Mouse (Mus musculus): ENCODE results near the gene Ddx58. TPM values are rescaled to one million over a fixed set of nuclear protein-coding genes. Genes with fewer than 3 reads are reported as not detected.
A peak's percentile ranks its signal among the peaks of the same experiment; 100 is the strongest.

The Ddx58 gene
- polyA plus RNA-seq (2011; ENCODE audit: insufficient read depth, insufficient read length, low read depth, missing spikeins), result 43.6 and 45.1 TPM in 2 replicates

DNA sequence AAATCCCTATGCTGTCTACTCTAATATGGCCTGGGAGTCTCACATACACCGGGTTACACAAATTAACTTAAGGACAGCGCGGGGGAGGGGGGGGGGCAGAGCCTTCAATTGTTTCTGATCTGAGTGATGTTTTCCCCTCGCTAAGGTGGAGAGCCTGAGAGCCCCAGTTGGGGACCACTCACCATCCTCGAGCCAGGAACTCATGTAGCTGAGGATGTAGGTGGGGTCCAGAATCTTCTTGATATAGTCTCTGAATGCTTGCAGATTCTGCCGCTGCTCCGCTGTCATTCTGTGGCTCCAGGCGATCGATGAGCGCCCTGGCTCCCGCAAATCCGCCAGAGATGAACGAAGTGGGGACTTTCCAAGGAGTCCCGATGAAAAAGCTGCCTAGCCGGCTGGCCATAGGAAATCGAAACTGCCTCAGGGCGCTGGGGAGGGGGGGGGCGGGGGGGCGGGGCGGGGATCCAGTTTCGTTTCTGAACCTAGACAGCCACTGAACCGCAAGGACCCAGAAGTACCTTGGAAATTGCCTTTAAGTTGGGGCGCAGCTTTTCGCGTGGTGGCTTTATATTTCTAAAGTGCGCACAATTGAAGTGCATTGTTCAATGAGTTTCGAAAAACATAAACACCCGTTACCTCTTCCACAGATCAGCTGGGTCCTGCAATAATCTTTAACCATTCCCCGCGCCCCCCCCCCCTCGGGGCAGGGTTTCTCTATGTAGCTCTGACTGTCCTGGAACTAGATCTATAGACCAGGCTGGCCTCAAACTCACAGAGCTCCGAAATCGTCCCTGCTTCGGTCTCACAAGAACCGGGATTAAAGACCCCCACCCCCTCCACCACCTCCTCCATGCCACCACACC, at the start of gene Ddx58:
Gene Ddx58, minus strand, starts transcription at position 420 of the 863 bp plus-strand sequence.
- H3K9me3 ChIP-seq (replicated peaks; ENCODE audit: control insufficient read depth, insufficient read depth, low read length, poor library complexity, severe bottlenecking), result no peaks in the 10 kb centered on the region
- peak within 1 kb of the TSS; percentile 55 for H3K27ac ChIP-seq (ENCODE audit: insufficient read depth, low read length)
- peak within 1 kb of the TSS; percentile 25 for H3K9ac ChIP-seq (ENCODE audit: low read depth, poor library complexity, severe bottlenecking)
- TF ChIP-seq POLR2A (IDR thresholded peaks at IDR 0.05; ENCODE audit: insufficient read depth, low read length) (no peak), CTCF (IDR thresholded peaks at IDR 0.05; ENCODE audit: low read depth, low read length) (no peak), EP300 (IDR thresholded peaks at IDR 0.05; ENCODE audit: insufficient read depth, low read depth, low read length) (no peak)
- no peaks in the 10 kb centered on the region for H3K27me3 ChIP-seq (ENCODE audit: control insufficient read depth, insufficient read depth, low read length, poor library complexity, severe bottlenecking)
- H3K4me1 ChIP-seq (ENCODE audit: control insufficient read depth, insufficient read depth, low read length), result no peaks in the 10 kb centered on the region
- H3K36me3 ChIP-seq (ENCODE audit: control insufficient read depth, insufficient read depth, low read length, poor library complexity, severe bottlenecking), result no peaks in the 10 kb centered on the region
- H3K4me3 ChIP-seq (ENCODE audit: low read depth, low read length), result peak within 1 kb of the TSS; percentile 54

DNA sequence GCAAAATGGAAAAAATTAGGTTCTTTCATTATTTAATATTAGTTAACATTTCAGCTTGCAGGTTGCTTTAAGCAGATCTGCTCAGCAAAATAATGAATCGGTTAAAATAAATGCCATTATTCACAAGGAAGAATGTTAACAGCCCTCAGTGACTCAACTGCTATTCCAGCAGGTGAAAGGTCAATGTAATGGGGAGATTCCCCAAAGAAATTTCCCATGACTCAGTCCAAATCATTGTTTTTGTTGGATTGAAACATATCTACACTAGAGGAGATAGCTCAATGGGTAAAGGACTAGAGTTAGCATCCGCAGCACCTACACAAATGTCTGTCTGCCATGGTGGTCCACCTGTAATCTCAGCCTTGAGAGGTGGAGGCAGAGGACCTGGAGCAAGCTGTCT, 49.4 kb upstream of the Ddx58 start:
- no peak for TF ChIP-seq CTCF (IDR thresholded peaks at IDR 0.05; ENCODE audit: low read depth, low read length)
- no peak for TF ChIP-seq POLR2A (IDR thresholded peaks at IDR 0.05; ENCODE audit: insufficient read depth, low read length)
- TF ChIP-seq EP300 (IDR thresholded peaks at IDR 0.05; ENCODE audit: insufficient read depth, low read depth, low read length), result no peak
- Histone ChIP-seq H3K4me3 (ENCODE audit: low read depth, low read length) (no peak overlapping the region), H3K4me1 (ENCODE audit: control insufficient read depth, insufficient read depth, low read length) (no peaks in the 10 kb centered on the region), H3K9me3 (replicated peaks; ENCODE audit: control insufficient read depth, insufficient read depth, low read length, poor library complexity, severe bottlenecking) (peaks cover 16% of the 10 kb centered on the region), H3K27me3 (ENCODE audit: control insufficient read depth, insufficient read depth, low read length, poor library complexity, severe bottlenecking) (no peaks in the 10 kb centered on the region), H3K9ac (ENCODE audit: low read depth, poor library complexity, severe bottlenecking) (no peak overlapping the region), H3K27ac (ENCODE audit: insufficient read depth, low read length) (no peak overlapping the region), H3K36me3 (ENCODE audit: control insufficient read depth, insufficient read depth, low read length, poor library complexity, severe bottlenecking) (no peaks in the 10 kb centered on the region)

DNA sequence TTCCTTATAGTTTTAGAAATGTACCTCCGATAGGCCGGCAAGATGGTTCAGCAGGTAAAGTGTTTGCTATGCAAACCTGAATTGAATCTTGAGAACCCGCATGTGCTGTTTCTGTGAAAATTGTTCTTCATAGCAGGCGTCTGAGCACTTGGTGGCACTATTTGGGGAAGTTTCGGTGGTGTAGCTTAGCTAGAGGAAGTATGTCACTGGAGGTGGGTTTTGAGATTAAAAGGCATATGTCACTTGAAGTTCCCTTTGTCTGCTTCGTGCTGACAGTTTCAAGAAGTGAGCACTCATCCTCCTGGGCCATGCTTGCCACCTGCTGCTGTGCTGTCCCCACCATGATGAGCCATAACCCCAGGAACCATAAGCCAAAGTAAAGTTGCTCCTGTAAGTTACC, 47.8 kb upstream of the Ddx58 start:
- H3K27me3 ChIP-seq (ENCODE audit: control insufficient read depth, insufficient read depth, low read length, poor library complexity, severe bottlenecking), result no peaks in the 10 kb centered on the region
- no peaks in the 10 kb centered on the region for H3K4me1 ChIP-seq (ENCODE audit: control insufficient read depth, insufficient read depth, low read length)
- H3K9me3 ChIP-seq (replicated peaks; ENCODE audit: control insufficient read depth, insufficient read depth, low read length, poor library complexity, severe bottlenecking), result peaks cover 11% of the 10 kb centered on the region; the same call in 1 of the 2 replicates
- H3K27ac ChIP-seq (ENCODE audit: insufficient read depth, low read length), result no peak overlapping the region
- no peak overlapping the region for H3K4me3 ChIP-seq (ENCODE audit: low read depth, low read length)
- H3K36me3 ChIP-seq (ENCODE audit: control insufficient read depth, insufficient read depth, low read length, poor library complexity, severe bottlenecking), result no peaks in the 10 kb centered on the region
- H3K9ac ChIP-seq (ENCODE audit: low read depth, poor library complexity, severe bottlenecking), result no peak overlapping the region
- no peak for TF ChIP-seq CTCF (IDR thresholded peaks at IDR 0.05; ENCODE audit: low read depth, low read length)
- no peak for TF ChIP-seq POLR2A (IDR thresholded peaks at IDR 0.05; ENCODE audit: insufficient read depth, low read length)
- TF ChIP-seq EP300 (IDR thresholded peaks at IDR 0.05; ENCODE audit: insufficient read depth, low read depth, low read length), result no peak

DNA sequence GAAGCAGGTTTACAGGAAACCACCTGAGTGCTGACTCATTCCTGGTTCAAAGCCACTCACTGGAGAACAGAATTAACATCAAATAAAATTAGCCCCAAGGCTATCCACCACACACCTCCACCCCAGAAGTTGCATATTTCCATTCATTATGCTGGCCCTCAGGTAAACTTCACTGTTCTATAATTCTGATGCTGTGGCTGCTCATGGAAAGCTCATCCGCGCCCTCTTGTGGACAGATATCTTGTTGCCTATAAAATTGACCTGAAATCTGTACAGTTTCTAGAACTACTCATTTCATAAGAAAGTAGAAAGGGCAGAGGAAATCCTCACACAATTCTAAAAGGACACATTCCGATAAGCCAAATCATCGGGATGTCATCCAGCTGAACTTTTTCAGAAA, 46.0 kb upstream of the Ddx58 start:
- Histone ChIP-seq H3K36me3 (ENCODE audit: control insufficient read depth, insufficient read depth, low read length, poor library complexity, severe bottlenecking) (no peaks in the 10 kb centered on the region), H3K9ac (ENCODE audit: low read depth, poor library complexity, severe bottlenecking) (no peak overlapping the region), H3K9me3 (replicated peaks; ENCODE audit: control insufficient read depth, insufficient read depth, low read length, poor library complexity, severe bottlenecking) (peaks cover 9% of the 10 kb centered on the region; the same call in 1 of the 2 replicates), H3K27ac (ENCODE audit: insufficient read depth, low read length) (peak overlapping the region; percentile 72; the same call in 1 of the 2 replicates), H3K27me3 (ENCODE audit: control insufficient read depth, insufficient read depth, low read length, poor library complexity, severe bottlenecking) (no peaks in the 10 kb centered on the region), H3K4me1 (ENCODE audit: control insufficient read depth, insufficient read depth, low read length) (no peaks in the 10 kb centered on the region), H3K4me3 (ENCODE audit: low read depth, low read length) (no peak overlapping the region)
- TF ChIP-seq CTCF (IDR thresholded peaks at IDR 0.05; ENCODE audit: low read depth, low read length) (no peak), EP300 (IDR thresholded peaks at IDR 0.05; ENCODE audit: insufficient read depth, low read depth, low read length) (no peak), POLR2A (IDR thresholded peaks at IDR 0.05; ENCODE audit: insufficient read depth, low read length) (no peak)

DNA sequence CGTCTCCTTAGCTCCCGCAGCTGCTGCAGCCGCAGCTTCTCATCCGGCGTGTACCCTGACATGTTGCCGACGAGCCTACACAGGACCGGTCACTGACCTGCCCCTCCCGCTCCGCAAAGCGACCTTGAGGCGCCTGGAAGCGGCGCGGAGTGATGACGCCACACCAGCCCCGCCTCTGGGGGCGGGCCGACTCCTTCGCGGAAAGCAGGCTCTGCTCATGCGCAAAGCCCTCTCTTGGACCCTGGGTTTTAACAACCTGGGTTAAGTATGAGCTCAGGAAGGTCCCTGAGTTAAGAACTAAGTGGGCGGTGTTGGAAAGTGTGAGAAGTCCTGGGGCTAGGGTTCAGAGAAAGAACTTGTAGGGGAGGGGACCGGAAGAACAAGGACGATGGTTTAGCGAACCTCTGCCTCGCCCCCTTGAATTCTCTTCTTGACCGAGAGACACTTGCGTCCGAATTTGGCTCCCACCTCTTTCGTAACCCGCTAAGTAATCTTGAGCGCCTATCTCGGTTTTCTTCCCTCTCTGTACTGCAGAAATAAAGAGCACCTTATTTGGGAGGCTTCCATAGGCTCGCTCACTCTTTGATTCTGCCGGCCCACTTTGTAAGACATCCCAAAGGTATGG, 39.8 kb upstream of the Ddx58 start, which contains the start of gene Ndufb6:
Gene Ndufb6, minus strand, starts transcription at position 146 of the 625 bp plus-strand sequence.
- peak within 1 kb of the TSS; percentile 86 for H3K9ac ChIP-seq (ENCODE audit: low read depth, poor library complexity, severe bottlenecking)
- 0 out of 2 replicates have a peak, but pooled peaks cover 2% of the 10 kb centered on the region for H3K36me3 ChIP-seq (ENCODE audit: control insufficient read depth, insufficient read depth, low read length, poor library complexity, severe bottlenecking)
- TF ChIP-seq CTCF (IDR thresholded peaks at IDR 0.05; ENCODE audit: low read depth, low read length) (no peak), EP300 (IDR thresholded peaks at IDR 0.05; ENCODE audit: insufficient read depth, low read depth, low read length) (no peak), POLR2A (IDR thresholded peaks at IDR 0.05; ENCODE audit: insufficient read depth, low read length) (peak; percentile 75)
- H3K9me3 ChIP-seq (replicated peaks; ENCODE audit: control insufficient read depth, insufficient read depth, low read length, poor library complexity, severe bottlenecking), result no peaks in the 10 kb centered on the region
- H3K4me3 ChIP-seq (ENCODE audit: low read depth, low read length), result peak within 1 kb of the TSS; percentile 95
- H3K27me3 ChIP-seq (ENCODE audit: control insufficient read depth, insufficient read depth, low read length, poor library complexity, severe bottlenecking), result no peaks in the 10 kb centered on the region
- H3K27ac ChIP-seq (ENCODE audit: insufficient read depth, low read length), result peak within 1 kb of the TSS; percentile 97
- no peaks in the 10 kb centered on the region for H3K4me1 ChIP-seq (ENCODE audit: control insufficient read depth, insufficient read depth, low read length)

Measured in ES-Bruce4 (cell line).